Mouse (Mus musculus): ENCODE data around the gene Gabbr2. TPM values are rescaled to one million over a fixed set of nuclear protein-coding genes. Genes with fewer than 3 reads are reported as not detected.

Gabbr2 gene
- polyA plus RNA-seq, 1 experiment from 2014 or later, result 0.04 TPM

DNA sequence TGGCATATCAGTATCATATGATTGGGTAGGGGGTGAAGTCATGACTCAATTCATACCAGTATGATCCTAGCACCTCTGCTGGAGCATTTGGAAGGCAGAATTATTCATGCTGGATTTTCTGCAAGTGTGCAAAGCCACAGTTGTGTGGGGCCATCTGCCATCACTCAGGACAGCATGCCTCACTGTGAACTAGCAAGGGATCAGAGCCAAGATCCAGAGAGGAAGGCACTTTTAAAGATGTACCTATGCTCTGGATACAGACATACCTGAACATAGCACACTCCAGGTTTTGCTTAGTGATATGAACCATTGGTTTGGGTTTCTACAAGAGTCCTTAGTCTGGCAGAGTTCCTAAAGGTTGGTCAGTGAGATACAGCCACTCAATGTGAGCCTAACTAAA is 5.6 kb downstream of the Gabbr2 start:
- DNase-seq (ENCODE audit: low spot score), result no peak
- TF ChIP-seq CTCF (IDR thresholded peaks at IDR 0.05; ENCODE audit: low read depth) (no peak), EP300 (optimal IDR thresholded peaks at IDR 0.05) (no peak)
- Histone ChIP-seq H3K36me3 (ENCODE audit: control insufficient read depth, insufficient read depth, low read length) (no peaks in the 10 kb centered on the region), H3K9me3 (ENCODE audit: control insufficient read depth, low read length) (no peaks in the 10 kb centered on the region), H3K27me3 (ENCODE audit: control insufficient read depth, insufficient read depth, low read length) (peaks cover 11% of the 10 kb centered on the region), H3K4me2 (replicated peaks; ENCODE audit: low read depth) (no peak overlapping the region), H3K9ac (ENCODE audit: low read length) (no peak overlapping the region), H3K4me1 (replicated peaks; ENCODE audit: control insufficient read depth, insufficient read depth) (no peaks in the 10 kb centered on the region), H3K27ac (replicated peaks) (no peak overlapping the region), H3K4me3 (ENCODE audit: low read depth, low read length) (no peak overlapping the region)
- no peak for ATAC-seq (ENCODE audit: low FRiP score, low TSS enrichment)

DNA sequence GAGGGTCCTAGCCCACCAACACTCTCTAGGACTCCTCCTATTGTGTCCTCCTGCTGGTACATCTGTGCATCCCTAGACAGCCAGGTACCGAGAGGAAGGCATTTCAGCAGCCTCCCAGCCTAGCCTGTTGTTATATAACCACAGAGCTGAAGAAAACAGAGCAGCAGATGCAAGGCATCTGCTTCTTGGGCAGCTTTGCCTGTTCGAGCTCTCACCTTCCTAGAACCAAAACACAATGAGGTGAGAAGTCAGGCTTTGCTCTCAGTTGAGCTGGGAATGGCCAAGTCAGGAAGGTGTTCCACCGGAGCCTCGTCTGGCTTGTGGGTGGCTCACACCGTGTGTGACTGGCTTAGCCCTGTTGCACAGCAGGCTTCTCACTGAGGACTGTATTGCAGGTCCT is 8.8 kb downstream of the Gabbr2 start:
- no peaks in the 10 kb centered on the region for H3K36me3 ChIP-seq (ENCODE audit: control insufficient read depth, insufficient read depth, low read length)
- WGBS, result 50% methylated on average over 5 of the region's 5 CpGs
- no peaks in the 10 kb centered on the region for H3K4me1 ChIP-seq (replicated peaks; ENCODE audit: control insufficient read depth, insufficient read depth)
- H3K9ac ChIP-seq (ENCODE audit: low read length), result no peak overlapping the region
- no peaks in the 10 kb centered on the region for H3K27me3 ChIP-seq (ENCODE audit: control insufficient read depth, insufficient read depth, low read length)
- no peaks in the 10 kb centered on the region for H3K9me3 ChIP-seq (ENCODE audit: control insufficient read depth, low read length)
- ATAC-seq (ENCODE audit: low FRiP score, low TSS enrichment), result no peak
- no peak overlapping the region for H3K4me3 ChIP-seq (ENCODE audit: low read depth, low read length)
- no peak for TF ChIP-seq CTCF (IDR thresholded peaks at IDR 0.05; ENCODE audit: low read depth)
- TF ChIP-seq EP300 (optimal IDR thresholded peaks at IDR 0.05), result no peak
- no peak overlapping the region for H3K27ac ChIP-seq (replicated peaks)
- no peak overlapping the region for H3K4me2 ChIP-seq (replicated peaks; ENCODE audit: low read depth)
- no peak for DNase-seq (ENCODE audit: low spot score)

DNA sequence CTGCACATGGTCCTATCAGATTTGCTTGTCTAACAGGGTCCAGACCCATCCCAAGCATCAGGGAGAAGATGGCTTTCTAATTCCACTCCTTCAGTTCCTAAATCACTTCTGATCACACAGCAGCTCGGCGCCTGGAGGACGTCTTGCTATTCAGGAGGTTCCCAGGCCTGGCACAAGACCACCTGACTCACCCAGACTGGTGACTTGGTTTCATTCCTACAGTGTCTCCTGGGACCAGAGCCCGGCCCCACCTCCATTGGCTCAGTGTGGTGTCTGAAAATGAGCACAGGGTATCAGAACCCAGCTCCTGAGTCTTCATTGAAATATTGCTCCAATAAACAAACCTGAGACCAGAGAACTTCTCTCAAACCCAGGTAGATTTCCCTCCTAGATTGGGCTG is 9.6 kb downstream of the Gabbr2 start:
- Histone ChIP-seq H3K27me3 (ENCODE audit: control insufficient read depth, insufficient read depth, low read length) (no peaks in the 10 kb centered on the region), H3K4me2 (replicated peaks; ENCODE audit: low read depth) (no peak overlapping the region), H3K4me3 (ENCODE audit: low read depth, low read length) (no peak overlapping the region), H3K27ac (replicated peaks) (no peak overlapping the region), H3K9ac (ENCODE audit: low read length) (no peak overlapping the region), H3K9me3 (ENCODE audit: control insufficient read depth, low read length) (no peaks in the 10 kb centered on the region), H3K4me1 (replicated peaks; ENCODE audit: control insufficient read depth, insufficient read depth) (no peaks in the 10 kb centered on the region), H3K36me3 (ENCODE audit: control insufficient read depth, insufficient read depth, low read length) (no peaks in the 10 kb centered on the region)
- 78% methylated on average over 4 of the region's 4 CpGs for WGBS
- no peak for ATAC-seq (ENCODE audit: low FRiP score, low TSS enrichment)
- no peak for DNase-seq (ENCODE audit: low spot score)
- no peak for TF ChIP-seq CTCF (IDR thresholded peaks at IDR 0.05; ENCODE audit: low read depth)
- TF ChIP-seq EP300 (optimal IDR thresholded peaks at IDR 0.05), result no peak

DNA sequence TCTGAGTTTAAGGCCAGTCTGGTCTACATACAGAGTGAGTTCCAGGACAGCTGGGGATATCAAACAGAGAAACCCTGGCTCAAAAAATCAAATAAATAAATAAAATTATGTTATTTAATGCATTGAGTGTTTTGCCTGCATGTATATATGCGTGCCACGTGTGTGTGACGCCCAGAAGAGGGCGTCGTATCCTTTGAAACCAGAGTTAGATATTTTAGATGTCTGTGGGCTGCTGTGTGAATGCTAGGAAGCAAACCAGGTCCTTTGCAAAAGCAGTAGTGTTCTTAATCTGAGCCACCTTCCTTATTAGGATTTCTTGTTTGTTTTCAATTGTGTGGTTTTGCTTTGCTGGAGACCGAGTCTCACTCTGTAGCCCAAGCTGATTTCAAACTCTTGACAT is 13.3 kb downstream of the Gabbr2 start:
- Histone ChIP-seq H3K4me1 (replicated peaks; ENCODE audit: control insufficient read depth, insufficient read depth) (no peaks in the 10 kb centered on the region), H3K4me3 (ENCODE audit: low read depth, low read length) (no peak overlapping the region), H3K36me3 (ENCODE audit: control insufficient read depth, insufficient read depth, low read length) (no peaks in the 10 kb centered on the region), H3K27me3 (ENCODE audit: control insufficient read depth, insufficient read depth, low read length) (no peaks in the 10 kb centered on the region), H3K9ac (ENCODE audit: low read length) (no peak overlapping the region), H3K27ac (replicated peaks) (no peak overlapping the region), H3K4me2 (replicated peaks; ENCODE audit: low read depth) (no peak overlapping the region), H3K9me3 (ENCODE audit: control insufficient read depth, low read length) (no peaks in the 10 kb centered on the region)
- no peak for TF ChIP-seq CTCF (IDR thresholded peaks at IDR 0.05; ENCODE audit: low read depth)
- TF ChIP-seq EP300 (optimal IDR thresholded peaks at IDR 0.05), result no peak
- no peak for ATAC-seq (ENCODE audit: low FRiP score, low TSS enrichment)
- DNase-seq (ENCODE audit: low spot score), result no peak
- WGBS, result 81% methylated on average over 6 of the region's 6 CpGs

DNA sequence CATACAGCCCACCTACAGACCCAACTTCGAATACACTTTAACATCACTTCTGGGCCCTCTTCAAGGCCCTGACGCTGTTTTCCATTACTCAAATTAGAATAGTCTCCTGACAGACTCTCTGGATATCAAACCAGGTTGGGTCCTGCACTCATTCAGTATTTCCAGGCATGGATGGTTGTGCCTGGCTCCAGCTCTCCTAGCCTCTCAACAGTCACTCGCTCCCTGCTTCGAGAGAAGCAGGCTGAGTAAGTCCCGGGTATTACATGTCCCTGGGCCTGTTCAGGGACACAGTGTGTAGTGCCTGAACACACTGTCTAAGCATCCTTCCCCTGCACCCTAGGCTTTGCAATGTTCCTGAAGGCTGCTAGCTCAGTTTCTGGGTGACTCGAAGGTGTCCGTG is 14.5 kb downstream of the Gabbr2 start:
- TF ChIP-seq EP300 (optimal IDR thresholded peaks at IDR 0.05) (no peak), CTCF (IDR thresholded peaks at IDR 0.05; ENCODE audit: low read depth) (no peak)
- Histone ChIP-seq H3K4me1 (replicated peaks; ENCODE audit: control insufficient read depth, insufficient read depth) (no peaks in the 10 kb centered on the region), H3K27me3 (ENCODE audit: control insufficient read depth, insufficient read depth, low read length) (no peaks in the 10 kb centered on the region), H3K36me3 (ENCODE audit: control insufficient read depth, insufficient read depth, low read length) (no peaks in the 10 kb centered on the region), H3K4me3 (ENCODE audit: low read depth, low read length) (no peak overlapping the region), H3K9me3 (ENCODE audit: control insufficient read depth, low read length) (no peaks in the 10 kb centered on the region), H3K27ac (replicated peaks) (no peak overlapping the region), H3K9ac (ENCODE audit: low read length) (no peak overlapping the region), H3K4me2 (replicated peaks; ENCODE audit: low read depth) (no peak overlapping the region)
- WGBS, result 89% methylated on average over 7 of the region's 7 CpGs
- DNase-seq (ENCODE audit: low spot score) (no peak), ATAC-seq (ENCODE audit: low FRiP score, low TSS enrichment) (no peak)

DNA sequence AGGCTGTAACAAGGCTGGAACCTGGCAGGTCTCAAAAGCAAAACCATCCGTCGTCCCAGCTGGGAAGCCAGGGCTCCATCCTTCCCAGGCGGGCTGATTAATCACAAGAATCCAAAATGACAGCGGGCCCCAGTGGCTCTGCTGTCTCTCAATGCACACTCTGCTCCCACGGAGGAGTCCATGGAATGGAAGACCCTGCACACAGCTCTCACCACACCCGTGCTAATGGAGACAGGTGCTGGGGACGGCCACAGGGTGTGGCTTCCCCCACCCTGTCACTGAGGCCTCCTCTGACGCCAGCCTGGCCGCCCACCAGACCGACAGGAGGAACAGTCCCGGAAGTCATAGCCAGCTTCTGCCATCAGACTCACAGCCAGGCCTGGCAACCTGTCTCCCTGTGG is 15.0 kb downstream of the Gabbr2 start:
- Histone ChIP-seq H3K4me1 (replicated peaks; ENCODE audit: control insufficient read depth, insufficient read depth) (no peaks in the 10 kb centered on the region), H3K4me3 (ENCODE audit: low read depth, low read length) (no peak overlapping the region), H3K27ac (replicated peaks) (no peak overlapping the region), H3K36me3 (ENCODE audit: control insufficient read depth, insufficient read depth, low read length) (no peaks in the 10 kb centered on the region), H3K4me2 (replicated peaks; ENCODE audit: low read depth) (no peak overlapping the region), H3K9ac (ENCODE audit: low read length) (no peak overlapping the region), H3K27me3 (ENCODE audit: control insufficient read depth, insufficient read depth, low read length) (no peaks in the 10 kb centered on the region), H3K9me3 (ENCODE audit: control insufficient read depth, low read length) (no peaks in the 10 kb centered on the region)
- DNase-seq (ENCODE audit: low spot score) (no peak), ATAC-seq (ENCODE audit: low FRiP score, low TSS enrichment) (no peak)
- TF ChIP-seq CTCF (IDR thresholded peaks at IDR 0.05; ENCODE audit: low read depth) (no peak), EP300 (optimal IDR thresholded peaks at IDR 0.05) (no peak)
- 67% methylated on average over 11 of the region's 11 CpGs for WGBS

Measured in stomach, postnatal 0 days (tissue).